Mouse (Mus musculus) brown adipose tissue, adult 24 weeks (tissue): ENCODE results near the gene Mrpl51. TPM values are rescaled to one million over a fixed set of nuclear protein-coding genes. Genes with fewer than 3 reads are reported as not detected.

ENCODE experiments used
- H3K27ac ChIP-seq: fragments of 200-500 bp; replicated peaks from 2 replicates; pipeline ENCODE4 v1.5.1; 2012; ENCODE audit warnings: low read depth, mild to moderate bottlenecking, low read length
- H3K4me1 ChIP-seq: fragments of 200-500 bp; 2 replicates; pipeline ENCODE4 v1.6.1; 2012; ENCODE audit warnings: low read length, mixed read lengths; ENCODE audit not compliant: control insufficient read depth, insufficient read depth, insufficient read length
- H3K4me3 ChIP-seq: fragments of 200-500 bp; 2 replicates; pipeline ENCODE4 v1.5.1; 2012; ENCODE audit warnings: low read depth, mild to moderate bottlenecking, low read length, moderate library complexity; ENCODE audit not compliant: insufficient read depth
- polyA plus RNA-seq: library from polyadenylated mRNA; stranded (reverse); fragments of >200 nt; gene quantifications from 2 replicates; pipeline ENCODE4 v1.2.4, GENCODE M21; 2012; ENCODE audit not compliant: missing spikeins, insufficient read depth, insufficient read length

Gene Mrpl51
- 316 and 439 TPM in 2 replicates for polyA plus RNA-seq

GRCm38 (mm10) chr6:125191332-125192015, at the start of gene Mrpl51, which contains the start of gene Ncapd2:
Gene Mrpl51, plus strand, starts transcription at chr6:125191801.
Gene Ncapd2, minus strand, starts transcription at chr6:125191701.
- Histone ChIP-seq H3K4me1 (0 out of 2 replicates have a peak, but pooled peaks cover 1% of the 10 kb centered on the region), H3K4me3 (peak within 1 kb of the TSS; percentile 83), H3K27ac (peak within 1 kb of the TSS; percentile 94)

GRCm38 (mm10) chr6:125142436-125142835, 49.2 kb upstream of the Mrpl51 start:
- Histone ChIP-seq H3K27ac (no peak overlapping the region), H3K4me3 (no peak overlapping the region), H3K4me1 (peaks cover 11% of the 10 kb centered on the region)

GRCm38 (mm10) chr6:125143128-125143527, 48.5 kb upstream of the Mrpl51 start:
- Histone ChIP-seq H3K4me1 (peaks cover 12% of the 10 kb centered on the region), H3K27ac (no peak overlapping the region), H3K4me3 (no peak overlapping the region)

- H3K4me1 ChIP-seq, result peaks cover 18% of the 10 kb centered on the region
- no peak overlapping the region for H3K27ac ChIP-seq
- no peak overlapping the region for H3K4me3 ChIP-seq
Measured at GRCm38 (mm10) chr6:125143904-125144303, 47.7 kb upstream of the Mrpl51 start.

GRCm38 (mm10) chr6:125145001-125145400, 46.6 kb upstream of the Mrpl51 start, which contains the start of gene Iffo1:
Gene Iffo1, plus strand, starts transcription at chr6:125145241.
- Histone ChIP-seq H3K4me3 (peak within 1 kb of the TSS; percentile 75), H3K4me1 (peaks cover 27% of the 10 kb centered on the region), H3K27ac (peak within 1 kb of the TSS; percentile 2)

GRCm38 (mm10) chr6:125145479-125145951, 46.1 kb upstream of the Mrpl51 start:
- peaks cover 27% of the 10 kb centered on the region for H3K4me1 ChIP-seq
- peak overlapping the region; percentile 75 for H3K4me3 ChIP-seq
- peak overlapping the region; percentile 2 for H3K27ac ChIP-seq

GRCm38 (mm10) chr6:125146148-125146547, 45.5 kb upstream of the Mrpl51 start:
- H3K27ac ChIP-seq, result peak overlapping the region; percentile 24
- peak overlapping the region; percentile 75 for H3K4me3 ChIP-seq
- peaks cover 27% of the 10 kb centered on the region for H3K4me1 ChIP-seq

GRCm38 (mm10) chr6:125146797-125147196, 44.8 kb upstream of the Mrpl51 start:
- peaks cover 27% of the 10 kb centered on the region for H3K4me1 ChIP-seq
- peak overlapping the region; percentile 75 for H3K4me3 ChIP-seq
- peak overlapping the region; percentile 45 for H3K27ac ChIP-seq

- peak overlapping the region; percentile 45 for H3K27ac ChIP-seq
- peak overlapping the region; percentile 75; the same call in 1 of the 2 replicates for H3K4me3 ChIP-seq
- H3K4me1 ChIP-seq, result peaks cover 27% of the 10 kb centered on the region
Measured at GRCm38 (mm10) chr6:125147329-125147728, 44.3 kb upstream of the Mrpl51 start.

- Histone ChIP-seq H3K4me3 (peak overlapping the region; percentile 12; the same call in 1 of the 2 replicates), H3K4me1 (peaks cover 27% of the 10 kb centered on the region), H3K27ac (peak overlapping the region; percentile 35)
Measured at GRCm38 (mm10) chr6:125148251-125148925, 43.2 kb upstream of the Mrpl51 start.

GRCm38 (mm10) chr6:125148926-125149568, 42.6 kb upstream of the Mrpl51 start:
- peaks cover 27% of the 10 kb centered on the region for H3K4me1 ChIP-seq
- H3K27ac ChIP-seq, result peak overlapping the region; percentile 35
- peak overlapping the region; percentile 12; the same call in 1 of the 2 replicates for H3K4me3 ChIP-seq

GRCm38 (mm10) chr6:125149569-125149950, 42.0 kb upstream of the Mrpl51 start:
- H3K4me1 ChIP-seq, result peaks cover 27% of the 10 kb centered on the region
- peak overlapping the region; percentile 35 for H3K27ac ChIP-seq
- H3K4me3 ChIP-seq, result no peak overlapping the region

- Histone ChIP-seq H3K27ac (no peak overlapping the region), H3K4me1 (peaks cover 16% of the 10 kb centered on the region), H3K4me3 (no peak overlapping the region)
Measured at GRCm38 (mm10) chr6:125152212-125153017, 39.2 kb upstream of the Mrpl51 start.

- Histone ChIP-seq H3K27ac (no peak overlapping the region), H3K4me1 (peaks cover 16% of the 10 kb centered on the region), H3K4me3 (no peak overlapping the region)
Measured at GRCm38 (mm10) chr6:125153018-125153389, 38.6 kb upstream of the Mrpl51 start.
